Mouse (Mus musculus): Measurements from ENCODE around the gene Hacd3.
"Not testable (repeated sequence)": the region's sequence is repeated elsewhere in the genome, so short reads cannot be mapped to it uniquely, and the experiment has no call there.

The Hacd3 gene

GRCm38 (mm10) chr9:65016978-65017827 is 4.3 kb downstream of the Hacd3 start:
- DNase-seq (ENCODE audit: low spot score in 2 of 2): no peak

- no peak for DNase-seq (ENCODE audit: low spot score in 2 of 2)
These were observed 5.1 kb downstream of the Hacd3 start for GRCm38 (mm10) chr9:65016241-65016977.

GRCm38 (mm10) chr9:65015461-65016222 is 5.9 kb downstream of the Hacd3 start:
- no peak for DNase-seq (ENCODE audit: low spot score in 2 of 2)

GRCm38 (mm10) chr9:65011304-65011703 is 10.2 kb downstream of the Hacd3 start:
- DNase-seq (ENCODE audit: low spot score in 2 of 2): no peak

GRCm38 (mm10) chr9:65010632-65011031 is 10.9 kb downstream of the Hacd3 start:
- no peak for DNase-seq (ENCODE audit: low spot score in 2 of 2)

- no peak for DNase-seq (ENCODE audit: low spot score in 2 of 2)
These were observed 15.8 kb downstream of the Hacd3 start for GRCm38 (mm10) chr9:65005737-65006136.

GRCm38 (mm10) chr9:65001481-65001880 is 20.0 kb downstream of the Hacd3 start:
- DNase-seq (ENCODE audit: low spot score in 2 of 2): no peak

- not testable (repeated sequence) for DNase-seq (ENCODE audit: low spot score in 2 of 2)
These were observed 26.0 kb downstream of the Hacd3 start for GRCm38 (mm10) chr9:64995464-64995863.

- DNase-seq (ENCODE audit: low spot score in 2 of 2): no peak
These were observed 31.2 kb downstream of the Hacd3 start for GRCm38 (mm10) chr9:64990291-64990690.

GRCm38 (mm10) chr9:64988443-64988842 is 33.0 kb downstream of the Hacd3 start:
- DNase-seq (ENCODE audit: low spot score in 2 of 2): no peak

- DNase-seq (ENCODE audit: low spot score in 2 of 2): no peak
These were observed 33.8 kb downstream of the Hacd3 start for GRCm38 (mm10) chr9:64987651-64988050.

- DNase-seq (ENCODE audit: low spot score in 2 of 2): no peak
These were observed 35.7 kb downstream of the Hacd3 start for GRCm38 (mm10) chr9:64985807-64986206.

- DNase-seq (ENCODE audit: low spot score in 2 of 2): peak in 1 of 2 experiments; percentile 14
These were observed 36.3 kb downstream of the Hacd3 start for GRCm38 (mm10) chr9:64985037-64985794.

GRCm38 (mm10) chr9:64981904-64982303 is 39.6 kb downstream of the Hacd3 start:
- no peak for DNase-seq (ENCODE audit: low spot score in 2 of 2)

- DNase-seq (ENCODE audit: low spot score in 2 of 2): no peak
These were observed 40.9 kb downstream of the Hacd3 start for GRCm38 (mm10) chr9:64980548-64980947.

- no peak for DNase-seq (ENCODE audit: low spot score in 2 of 2)
These were observed 60.5 kb downstream of the Hacd3 start for GRCm38 (mm10) chr9:64960978-64961320.

- peak; percentile 96 to 97 for DNase-seq (ENCODE audit: low spot score in 2 of 2)
These were observed 61.1 kb downstream of the Hacd3 start, which contains the start of gene Ints14 for GRCm38 (mm10) chr9:64960117-64960977. Ints14 (plus strand) TSS chr9:64960905.

GRCm38 (mm10) chr9:64957276-64957675 is 64.2 kb downstream of the Hacd3 start:
- no peak for DNase-seq (ENCODE audit: low spot score in 2 of 2)

GRCm38 (mm10) chr9:64956337-64956736 is 65.2 kb downstream of the Hacd3 start:
- no peak for DNase-seq (ENCODE audit: low spot score in 2 of 2)

- no peak for DNase-seq (ENCODE audit: low spot score in 2 of 2)
These were observed 68.3 kb downstream of the Hacd3 start for GRCm38 (mm10) chr9:64953190-64953589.
